Mouse (Mus musculus): ENCODE measurements at regions not wholly inside any gene's neighbourhood (a gene's known extent, or its start where the extent isn't known, plus 50 kb on each side); places are given as distances from the start of the nearest gene placed in this dataset.

GRCm38 (mm10) chrX:160332618-160333017 lies 57.9 kb upstream of the Adgrg2 start:
- no peak for DNase-seq (ENCODE audit: inconsistent ontology term)

- DNase-seq (ENCODE audit: inconsistent ontology term), result peak; percentile 19
Observed at GRCm38 (mm10) chrX:160338347-160338985, 52.0 kb upstream of the Adgrg2 start.

Data from Muller cell, postnatal 12 days (primary cell).